Mouse (Mus musculus): ENCODE data around the gene Cct6b.

- TF ChIP-seq CTCF (IDR thresholded peaks at IDR 0.05; ENCODE audit: control insufficient read depth, insufficient read depth, insufficient replicate concordance, low read depth, low read length), result no peak
- no peak for TF ChIP-seq POLR2A (IDR thresholded peaks at IDR 0.05; ENCODE audit: control insufficient read depth, low read depth, low read length)
Measured at GRCm38 (mm10) chr11:82699865-82700410, 64.2 kb downstream of the Cct6b start.
